Mouse (Mus musculus) gastrocnemius, postnatal 25 days (tissue): ENCODE data around the gene Gm3233. TPM values are rescaled to one million over a fixed set of nuclear protein-coding genes. Genes with fewer than 3 reads are reported as not detected.
"Not testable (repeated sequence)": the region's sequence is repeated elsewhere in the genome, so short reads cannot be mapped to it uniquely, and the experiment has no call there.

Experiments used
- DNase-seq: peaks from one replicate; pipeline ENCODE4 v3.0.0; 2022
- long read RNA-seq, 2 experiments: library from polyadenylated mRNA; stranded (forward); transcript quantifications; one replicate each; pipeline ENCODE4 v2.0.0; 2021
- total RNA-seq, 2 experiments: library from RNA; stranded (reverse); gene quantifications; 1 replicate in 1 of 2; 2 replicates in 1 of 2; pipeline ENCODE4 v1.2.3; 2021

Gene Gm3233
- total RNA-seq = not detected
- long read RNA-seq, experiment 1 = 0 reads
- long read RNA-seq, experiment 2 = 0 reads

DNA sequence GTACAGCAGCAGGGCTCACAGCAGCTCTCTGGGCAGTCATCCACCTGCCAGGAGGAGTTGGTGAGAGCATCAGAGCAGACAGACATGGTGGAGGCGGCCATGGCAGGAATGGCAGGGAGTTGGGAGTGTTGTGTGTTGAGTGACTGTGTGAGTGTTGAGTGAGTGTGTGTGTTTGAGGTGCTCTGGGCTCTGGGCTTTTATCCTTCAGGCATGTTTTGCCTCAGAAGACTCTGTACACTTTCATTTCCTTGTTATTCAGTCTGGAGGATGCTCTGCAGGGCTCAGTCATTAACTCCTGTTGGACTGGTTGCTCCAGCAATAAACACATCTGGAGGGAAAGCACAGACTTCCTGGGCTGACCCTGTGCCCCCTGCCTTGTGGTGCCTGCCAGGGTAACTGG, at the start of gene Gm3233:
TSS of gene Gm3233 (minus strand) at position 101 of the 400 bp plus-strand sequence.
- not testable (repeated sequence) for DNase-seq

DNA sequence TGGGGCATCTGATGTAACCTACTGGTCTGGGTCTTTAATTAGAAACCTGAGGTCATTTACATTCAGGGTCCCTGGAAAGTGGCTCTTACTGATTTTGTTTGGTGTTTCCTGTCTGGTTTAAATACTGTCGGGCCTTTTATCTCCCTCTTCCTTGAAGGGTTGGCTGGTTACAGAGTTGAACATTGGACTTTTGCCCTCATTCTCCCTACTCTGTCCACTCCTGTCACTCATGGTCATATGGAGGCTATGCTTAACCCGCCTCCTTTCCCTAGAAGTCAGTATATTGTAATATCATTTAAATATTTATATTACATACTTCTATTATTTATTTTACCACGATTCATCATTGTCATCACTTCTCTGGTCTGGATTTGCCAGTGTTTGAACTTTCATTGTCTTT, 44.6 kb upstream of the Gm3233 start:
- DNase-seq = no peak

DNA sequence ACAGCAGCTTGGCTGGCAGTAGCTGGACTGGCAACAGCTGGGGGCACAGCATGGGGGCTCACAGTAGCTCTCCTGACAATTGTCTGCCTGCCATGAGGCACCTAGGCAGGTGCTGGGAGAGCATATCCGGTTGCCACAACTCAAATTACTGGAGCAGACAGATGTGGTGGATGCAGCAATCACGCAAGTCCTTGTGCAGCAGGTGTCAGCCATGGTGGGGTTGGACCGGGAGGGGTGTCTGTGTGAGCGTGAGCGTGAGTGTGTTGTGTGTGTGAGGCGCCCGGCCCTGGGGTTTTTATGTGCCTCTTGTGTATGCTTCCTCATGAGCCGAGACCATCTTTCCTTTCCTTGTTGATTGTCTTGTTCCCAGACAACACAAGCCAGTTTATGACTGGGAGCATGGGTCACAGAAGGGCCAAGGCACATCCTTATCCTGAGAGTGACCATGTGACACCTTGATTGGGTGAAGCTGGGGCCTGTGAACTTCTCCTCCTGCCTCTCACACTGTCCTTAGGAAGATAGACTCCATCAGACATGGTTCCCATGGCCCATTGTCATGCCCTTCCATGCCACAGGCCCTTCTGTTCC, 39.5 kb upstream of the Gm3233 start, which contains the start of gene Gm19668:
TSS of gene Gm19668 (minus strand) at position 213 of the 588 bp plus-strand sequence.
- DNase-seq = no peak

DNA sequence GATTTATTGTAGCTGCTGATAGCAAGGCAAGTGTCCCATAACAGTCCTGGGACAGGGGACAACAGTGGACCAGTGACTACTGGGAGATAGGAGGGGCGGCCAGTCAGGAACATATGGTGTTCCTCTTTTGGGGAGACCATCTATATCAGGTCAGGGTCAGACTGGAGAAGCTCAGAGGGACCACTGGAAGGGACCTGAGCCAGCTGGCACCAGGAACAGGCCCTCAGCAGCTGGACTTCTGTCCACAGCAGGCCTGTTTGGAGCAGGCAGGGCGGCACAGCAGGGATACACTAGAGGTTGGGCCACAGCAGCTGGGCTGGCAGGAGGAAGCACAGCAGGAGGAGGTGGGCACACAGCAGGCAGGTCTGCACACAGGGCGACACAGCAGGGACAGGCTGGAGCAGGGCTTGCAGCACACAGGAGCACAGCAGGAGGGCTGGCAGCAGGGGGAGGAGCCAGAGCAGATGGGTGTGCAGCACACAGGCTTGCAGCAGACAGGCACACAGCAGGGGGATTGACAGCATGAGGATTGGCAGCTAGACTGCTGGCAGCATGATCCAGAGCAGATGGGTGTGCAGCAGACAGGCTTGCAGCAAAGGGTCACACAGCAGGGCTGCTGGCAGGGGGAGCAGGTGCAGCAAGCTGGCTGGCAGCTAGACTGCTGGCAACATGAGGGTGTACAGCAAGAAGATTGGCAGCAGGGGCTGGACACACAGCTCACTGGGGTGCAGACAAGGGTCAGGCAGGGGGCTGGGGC, 38.9 kb upstream of the Gm3233 start:
- DNase-seq = not testable (repeated sequence)

DNA sequence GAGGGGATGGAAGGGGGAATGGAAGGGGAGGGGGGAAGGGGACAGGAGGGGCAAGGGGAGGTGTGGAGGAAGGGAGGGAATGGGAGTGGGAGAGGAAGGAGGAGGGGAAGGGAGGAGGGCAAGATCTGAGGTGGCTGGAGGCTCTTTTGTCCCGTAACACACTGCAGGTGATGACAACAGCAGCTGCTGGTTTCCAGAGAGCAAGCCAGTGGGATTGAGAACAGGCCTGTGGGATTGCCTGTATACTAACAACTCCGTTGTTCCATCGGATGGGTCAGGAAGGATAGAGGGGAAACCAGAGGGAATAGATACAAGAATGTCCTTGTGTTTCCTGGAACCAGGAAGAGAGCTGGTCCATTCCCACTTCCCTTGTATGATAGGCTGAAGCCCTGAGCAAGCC, 38.2 kb upstream of the Gm3233 start:
- no peak for DNase-seq

GRCm38 (mm10) chr10:77794976-77795375, 35.5 kb upstream of the Gm3233 start, which contains the start of gene Gm9639:
Gene Gm9639, minus strand, starts transcription at chr10:77795076.
- DNase-seq = no peak

DNA sequence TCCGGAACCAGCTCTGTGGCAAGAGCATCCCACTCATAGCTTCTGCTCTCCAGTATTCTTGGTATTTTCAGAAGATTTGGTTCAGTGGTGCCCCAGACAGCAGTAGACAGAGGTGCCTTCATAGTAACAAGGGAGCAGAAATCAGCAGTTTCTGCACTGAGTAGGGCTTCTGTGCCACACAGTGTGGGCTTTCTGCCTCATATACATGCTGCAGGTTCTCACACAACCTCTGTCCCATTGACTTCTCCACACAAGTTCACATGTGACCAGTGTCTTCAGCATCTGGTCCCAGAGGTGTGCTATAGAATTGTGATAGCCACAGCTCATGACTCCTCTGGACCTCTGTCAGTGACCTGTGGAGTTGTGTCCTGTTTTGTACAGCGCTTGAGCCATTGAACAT, 29.1 kb upstream of the Gm3233 start:
- DNase-seq = no peak

GRCm38 (mm10) chr10:77787876-77788275, 28.4 kb upstream of the Gm3233 start, which contains the start of gene Gm7137:
Gene Gm7137, minus strand, starts transcription at chr10:77788200.
- not testable (repeated sequence) for DNase-seq

- not testable (repeated sequence) for DNase-seq
These were observed 23.9 kb upstream of the Gm3233 start for GRCm38 (mm10) chr10:77783396-77783795.

GRCm38 (mm10) chr10:77782442-77782841, 23.0 kb upstream of the Gm3233 start, which contains the start of gene Gm3250:
Gene Gm3250, minus strand, starts transcription at chr10:77782542.
- not testable (repeated sequence) for DNase-seq

GRCm38 (mm10) chr10:77776844-77777243, 17.4 kb upstream of the Gm3233 start, which contains the start of gene Gm7138:
Gene Gm7138, minus strand, starts transcription at chr10:77776944.
- DNase-seq = not testable (repeated sequence)

- DNase-seq = not testable (repeated sequence)
These were observed 12.7 kb upstream of the Gm3233 start for GRCm38 (mm10) chr10:77772142-77772541.

DNA sequence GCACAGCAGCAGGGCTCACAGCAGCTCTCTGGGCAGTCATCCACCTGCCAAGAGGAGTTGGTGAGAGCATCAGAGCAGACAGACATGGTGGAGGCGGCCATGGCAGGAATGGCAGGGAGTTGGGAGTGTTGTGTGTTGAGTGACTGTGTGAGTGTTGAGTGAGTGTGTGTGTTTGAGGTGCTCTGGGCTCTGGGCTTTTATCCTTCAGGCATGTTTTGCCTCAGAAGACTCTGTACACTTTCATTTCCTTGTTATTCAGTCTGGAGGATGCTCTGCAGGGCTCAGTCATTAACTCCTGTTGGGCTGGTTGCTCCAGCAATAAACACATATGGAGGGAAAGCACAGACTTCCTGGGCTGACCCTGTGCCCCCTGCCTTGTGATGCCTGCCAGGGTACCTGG, 11.7 kb upstream of the Gm3233 start, which contains the start of gene Gm3238:
TSS of gene Gm3238 (minus strand) at position 101 of the 400 bp plus-strand sequence.
- DNase-seq = not testable (repeated sequence)

DNA sequence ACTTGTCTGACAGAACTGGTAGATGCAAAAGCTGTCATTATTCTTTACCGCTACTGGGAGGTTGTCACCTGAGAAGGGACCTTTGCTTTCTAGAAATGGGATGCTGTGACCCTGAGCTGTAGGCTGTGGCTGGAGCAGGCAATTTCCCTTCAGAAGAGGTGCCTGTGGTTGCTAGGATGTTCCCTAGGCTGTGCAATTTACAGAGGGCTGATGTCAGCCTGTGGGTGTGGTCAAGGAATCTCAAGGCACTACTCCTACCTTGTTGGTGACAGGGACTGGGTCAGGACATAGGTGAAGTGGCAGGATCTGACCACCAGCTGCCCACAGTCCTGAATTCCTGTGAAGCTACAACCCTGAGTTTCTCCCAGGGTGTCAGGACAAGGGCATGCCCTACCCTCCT, 10.2 kb upstream of the Gm3233 start:
- no peak for DNase-seq

- no peak for DNase-seq
These were observed 6.0 kb downstream of the Gm3233 start for GRCm38 (mm10) chr10:77753448-77753847.

GRCm38 (mm10) chr10:77752312-77752711, 7.2 kb downstream of the Gm3233 start:
- DNase-seq = not testable (repeated sequence)

DNA sequence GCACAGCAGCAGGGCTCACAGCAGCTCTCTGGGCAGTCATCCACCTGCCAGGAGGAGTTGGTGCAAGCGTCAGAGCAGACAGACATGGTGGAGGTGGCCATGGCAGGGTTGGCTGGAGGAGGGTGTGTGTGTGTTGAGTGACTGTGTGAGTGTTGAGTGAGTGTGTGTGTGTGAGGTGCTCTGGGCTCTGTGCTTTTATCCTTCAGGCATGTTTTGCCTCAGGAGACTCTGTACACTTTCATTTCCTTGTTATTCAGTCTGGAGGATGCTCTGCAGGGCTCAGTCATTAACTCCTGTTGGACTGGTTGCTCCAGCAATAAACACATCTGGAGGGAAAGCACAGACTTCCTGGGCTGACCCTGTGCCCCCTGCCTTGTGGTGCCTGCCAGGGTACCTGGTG, 8.2 kb downstream of the Gm3233 start, which contains the start of gene Gm9736:
TSS of gene Gm9736 (minus strand) at position 101 of the 400 bp plus-strand sequence.
- DNase-seq = not testable (repeated sequence)

GRCm38 (mm10) chr10:77750686-77751085, 8.8 kb downstream of the Gm3233 start:
- not testable (repeated sequence) for DNase-seq

- not testable (repeated sequence) for DNase-seq
These were observed 17.4 kb downstream of the Gm3233 start, which contains the start of gene Gm18596 for GRCm38 (mm10) chr10:77741924-77742688. Gene Gm18596, minus strand, starts transcription at chr10:77742638.

GRCm38 (mm10) chr10:77738929-77739328, 20.6 kb downstream of the Gm3233 start:
- DNase-seq = no peak

GRCm38 (mm10) chr10:77735928-77736327, 23.6 kb downstream of the Gm3233 start:
- no peak for DNase-seq

- no peak for DNase-seq
These were observed 30.2 kb downstream of the Gm3233 start for GRCm38 (mm10) chr10:77729241-77729640.
